Mouse (Mus musculus) right cerebral cortex, adult 2 months (tissue): ENCODE results near the gene Tspan33.
"Not testable (repeated sequence)": the region's sequence is repeated elsewhere in the genome, so short reads cannot be mapped to it uniquely, and the experiment has no call there.

Source experiments
- DNase-seq, 2 experiments: peaks; one replicate each; pipeline ENCODE4 v3.0.0; 2021 to 2022; ENCODE audit warnings: low spot score in 2 of 2

Gene Tspan33

GRCm38 (mm10) chr6:29753336-29753735, 59.3 kb downstream of the Tspan33 start:
- DNase-seq, result no peak

- DNase-seq, result peak; percentile 34 to 45
These were observed 62.0 kb downstream of the Tspan33 start for GRCm38 (mm10) chr6:29756001-29756400.

GRCm38 (mm10) chr6:29756476-29756875, 62.5 kb downstream of the Tspan33 start:
- no peak for DNase-seq

- DNase-seq, result peak; percentile 79 to 84
These were observed 64.4 kb downstream of the Tspan33 start for GRCm38 (mm10) chr6:29758417-29758816.

GRCm38 (mm10) chr6:29759012-29759679, 65.1 kb downstream of the Tspan33 start:
- DNase-seq, result no peak

GRCm38 (mm10) chr6:29760397-29760796, 66.4 kb downstream of the Tspan33 start:
- DNase-seq, result not testable (repeated sequence)

- DNase-seq, result no peak
These were observed 67.3 kb downstream of the Tspan33 start for GRCm38 (mm10) chr6:29761282-29761681.

GRCm38 (mm10) chr6:29762524-29762923, 68.5 kb downstream of the Tspan33 start:
- DNase-seq, result peak; percentile 25 to 36

GRCm38 (mm10) chr6:29766874-29767273, 72.9 kb downstream of the Tspan33 start:
- DNase-seq, result no peak
